Mouse (Mus musculus): ENCODE measurements around the gene Fau. TPM values are rescaled to one million over a fixed set of nuclear protein-coding genes. Genes with fewer than 3 reads are reported as not detected.

The Fau gene
- 100 to 1,000 TPM; 593 to 625 TPM for total RNA-seq (2021)

GRCm38 (mm10) chr19:6057313-6058096 is at the start of gene Fau, which contains the start of gene Mrpl49:
Gene Fau, plus strand, starts transcription at chr19:6057844.
Gene Mrpl49, minus strand, starts transcription at chr19:6057785.
- DNase-seq (ENCODE audit: low spot score in 2 of 2) = peak; percentile 99 to 100
- intact Hi-C loops (cut with DNase I) = loop anchor here (1.0 to 2.0 kb wide), 2 partner anchors 10 to 27 kb away; partner anchors contain the start of genes Cdca5 and Zfpl1

- DNase-seq (ENCODE audit: low spot score in 2 of 2) = no peak
- intact Hi-C loops (cut with DNase I) = no loop called here
Observed at GRCm38 (mm10) chr19:6009137-6009536, 48.5 kb upstream of the Fau start.

GRCm38 (mm10) chr19:6013691-6014090 is 44.0 kb upstream of the Fau start:
- DNase-seq (ENCODE audit: low spot score in 2 of 2) = no peak
- intact Hi-C loops (cut with DNase I) = loop anchor here (2.0 kb wide), 1 partner anchor 89 kb away; the partner anchor contains the start of gene Cdc42ep2

- intact Hi-C loops (cut with DNase I) = loop anchor here (2.0 kb wide), 1 partner anchor 90 kb away; the partner anchor contains the start of gene Cdc42ep2
- no peak for DNase-seq (ENCODE audit: low spot score in 2 of 2)
Observed at GRCm38 (mm10) chr19:6014991-6015510, 42.6 kb upstream of the Fau start.

GRCm38 (mm10) chr19:6015511-6016315 is 41.9 kb upstream of the Fau start, which contains the start of gene Capn1:
Gene Capn1, minus strand, starts transcription at chr19:6015897.
- intact Hi-C loops (cut with DNase I) = loop anchor here (2.0 kb wide), 1 partner anchor 91 kb away; the partner anchor contains the start of gene Cdc42ep2

GRCm38 (mm10) chr19:6016532-6016931 is 41.1 kb upstream of the Fau start:
- no peak for DNase-seq (ENCODE audit: low spot score in 2 of 2)
- intact Hi-C loops (cut with DNase I) = no loop called here

More at GRCm38 (mm10) chr19:6015511-6016315, 41.9 kb upstream of the Fau start, which contains the start of gene Capn1:
- DNase-seq (ENCODE audit: low spot score in 2 of 2) = peak; percentile 65 to 73

GRCm38 (mm10) chr19:6018142-6019089 is 39.2 kb upstream of the Fau start:
- peak; percentile 81 to 90 for DNase-seq (ENCODE audit: low spot score in 2 of 2)
- intact Hi-C loops (cut with DNase I) = loop anchor here (1.0 kb wide), 1 partner anchor 54 kb away; the partner anchor contains the start of gene Pola2

- no peak for DNase-seq (ENCODE audit: low spot score in 2 of 2)
- intact Hi-C loops (cut with DNase I) = loop anchor here (10.0 kb wide), 1 partner anchor 235 kb away; no protein-coding TSS in a partner anchor
Observed at GRCm38 (mm10) chr19:6020276-6020675, 37.4 kb upstream of the Fau start.

GRCm38 (mm10) chr19:6023059-6023458 is 34.6 kb upstream of the Fau start:
- intact Hi-C loops (cut with DNase I) = loop anchor here (10.0 kb wide), 1 partner anchor 238 kb away; no protein-coding TSS in a partner anchor

GRCm38 (mm10) chr19:6023930-6024329 is 33.7 kb upstream of the Fau start:
- DNase-seq (ENCODE audit: low spot score in 2 of 2) = no peak
- intact Hi-C loops (cut with DNase I) = loop anchor here (10.0 kb wide), 1 partner anchor 239 kb away; no protein-coding TSS in a partner anchor

More at GRCm38 (mm10) chr19:6023059-6023458, 34.6 kb upstream of the Fau start:
- no peak for DNase-seq (ENCODE audit: low spot score in 2 of 2)

GRCm38 (mm10) chr19:6028991-6029390 is 28.7 kb upstream of the Fau start:
- no peak for DNase-seq (ENCODE audit: low spot score in 2 of 2)

GRCm38 (mm10) chr19:6029426-6029825 is 28.2 kb upstream of the Fau start:
- intact Hi-C loops (cut with DNase I) = loop anchor here (10.0 kb wide), 1 partner anchor 245 kb away; no protein-coding TSS in a partner anchor
- no peak for DNase-seq (ENCODE audit: low spot score in 2 of 2)

More at GRCm38 (mm10) chr19:6028991-6029390, 28.7 kb upstream of the Fau start:
- intact Hi-C loops (cut with DNase I) = loop anchor here (10.0 kb wide), 1 partner anchor 244 kb away; no protein-coding TSS in a partner anchor

- no peak for DNase-seq (ENCODE audit: low spot score in 2 of 2)
- intact Hi-C loops (cut with DNase I) = no loop called here
Observed at GRCm38 (mm10) chr19:6030520-6031280, 26.9 kb upstream of the Fau start.

GRCm38 (mm10) chr19:6035966-6036585 is 21.6 kb upstream of the Fau start:
- intact Hi-C loops (cut with DNase I) = no loop called here
- no peak for DNase-seq (ENCODE audit: low spot score in 2 of 2)

GRCm38 (mm10) chr19:6037695-6038094 is 19.9 kb upstream of the Fau start:
- no peak for DNase-seq (ENCODE audit: low spot score in 2 of 2)
- intact Hi-C loops (cut with DNase I) = no loop called here

GRCm38 (mm10) chr19:6038326-6038725 is 19.3 kb upstream of the Fau start:
- intact Hi-C loops (cut with DNase I) = no loop called here
- no peak for DNase-seq (ENCODE audit: low spot score in 2 of 2)

- intact Hi-C loops (cut with DNase I) = loop anchor here (5.0 kb wide), 1 partner anchor 118 kb away; the partner anchor contains the start of gene Cdc42ep2
- DNase-seq (ENCODE audit: low spot score in 2 of 2) = no peak
Observed at GRCm38 (mm10) chr19:6040002-6040401, 17.6 kb upstream of the Fau start.

All from left cerebral cortex, postnatal 25 days (tissue).